Mouse (Mus musculus): Measurements from ENCODE around the gene Gm20388.

DNA sequence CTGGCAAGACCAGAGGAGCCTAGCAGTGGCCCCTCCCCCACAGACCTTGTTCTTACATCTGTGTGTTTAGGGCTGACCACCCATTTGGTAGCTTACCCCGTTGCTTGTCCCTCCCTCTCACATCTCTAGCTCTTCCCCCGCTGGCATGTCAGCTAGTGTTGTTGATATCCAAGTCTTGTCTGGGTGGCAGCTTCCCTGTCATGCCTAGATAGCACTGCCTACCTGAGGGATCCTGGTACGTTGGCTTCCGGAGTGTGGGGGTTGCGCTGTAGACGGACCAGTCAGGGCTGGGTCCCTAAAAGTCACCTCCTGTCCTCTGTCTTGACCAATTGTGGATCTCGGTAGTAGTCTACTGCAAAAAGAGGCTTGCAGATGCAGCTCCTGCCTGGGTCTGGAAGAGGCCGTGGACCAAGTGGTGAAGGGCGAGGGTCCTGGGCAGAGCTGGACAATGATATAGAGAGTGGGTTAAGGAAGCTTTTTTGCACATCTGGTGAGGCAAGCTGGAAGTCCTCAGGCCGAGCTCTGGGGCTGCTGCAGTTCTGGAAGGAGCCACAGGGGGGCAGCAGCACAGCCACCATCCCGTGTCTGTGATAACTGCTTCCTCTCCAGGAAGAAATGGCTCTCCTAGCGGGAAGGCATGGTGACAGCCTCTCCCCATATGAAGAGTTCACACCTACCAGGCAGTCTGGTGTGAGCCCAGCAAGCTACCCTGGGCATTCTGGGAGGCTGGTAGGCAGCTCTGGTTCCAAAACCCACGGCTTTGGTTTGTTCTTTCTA is 659.5 kb downstream of the Gm20388 start:
- TF ChIP-seq CTCF (conservative IDR thresholded peaks at IDR 0.05; ENCODE audit: insufficient read depth, insufficient read length, low read depth, low read length) (peak; percentile 85), POLR2A (IDR thresholded peaks at IDR 0.05; ENCODE audit: low read depth, low read length) (no peak)

All from kidney, adult 2 months (tissue).